Mouse (Mus musculus): ENCODE results near the gene Ccdc137. TPM values are rescaled to one million over a fixed set of nuclear protein-coding genes. Genes with fewer than 3 reads are reported as not detected.

The Ccdc137 gene
- polyA plus RNA-seq, 1 experiment, result 18.9 TPM

GRCm38 (mm10) chr11:120437857-120438385 lies 20.0 kb upstream of the Ccdc137 start:
- Histone ChIP-seq H3K4me3 (ENCODE audit: insufficient read depth, low read length) (peak overlapping the region; percentile 59), H3K4me1 (ENCODE audit: control insufficient read depth, insufficient read depth, low read length) (no peaks in the 10 kb centered on the region; the same call in 1 of the 2 replicates), H3K27ac (ENCODE audit: insufficient read depth, low read length) (no peak overlapping the region)
- TF ChIP-seq POLR2A (IDR thresholded peaks at IDR 0.05; ENCODE audit: low read depth, low read length), result no peak
- no peak for TF ChIP-seq CTCF (IDR thresholded peaks at IDR 0.05; ENCODE audit: borderline replicate concordance, insufficient read depth, low read length)

- no peak within 1 kb of the TSS for H3K4me3 ChIP-seq (ENCODE audit: insufficient read depth, low read length)
- TF ChIP-seq CTCF (IDR thresholded peaks at IDR 0.05; ENCODE audit: borderline replicate concordance, insufficient read depth, low read length) (no peak), POLR2A (IDR thresholded peaks at IDR 0.05; ENCODE audit: low read depth, low read length) (no peak)
- H3K4me1 ChIP-seq (ENCODE audit: control insufficient read depth, insufficient read depth, low read length), result no peaks in the 10 kb centered on the region
- H3K27ac ChIP-seq (ENCODE audit: insufficient read depth, low read length), result no peak within 1 kb of the TSS
These were observed 15.6 kb upstream of the Ccdc137 start, which contains the start of gene Tspan10 for GRCm38 (mm10) chr11:120442344-120442743. Gene Tspan10 (plus strand): TSS chr11:120442644.

GRCm38 (mm10) chr11:120442765-120443280 lies 15.1 kb upstream of the Ccdc137 start:
- no peak overlapping the region for H3K4me3 ChIP-seq (ENCODE audit: insufficient read depth, low read length)
- no peaks in the 10 kb centered on the region for H3K4me1 ChIP-seq (ENCODE audit: control insufficient read depth, insufficient read depth, low read length)
- no peak overlapping the region for H3K27ac ChIP-seq (ENCODE audit: insufficient read depth, low read length)
- TF ChIP-seq CTCF (IDR thresholded peaks at IDR 0.05; ENCODE audit: borderline replicate concordance, insufficient read depth, low read length), result no peak
- TF ChIP-seq POLR2A (IDR thresholded peaks at IDR 0.05; ENCODE audit: low read depth, low read length), result no peak

- Histone ChIP-seq H3K4me3 (ENCODE audit: insufficient read depth, low read length) (no peak overlapping the region), H3K27ac (ENCODE audit: insufficient read depth, low read length) (no peak overlapping the region), H3K4me1 (ENCODE audit: control insufficient read depth, insufficient read depth, low read length) (no peaks in the 10 kb centered on the region)
- TF ChIP-seq CTCF (IDR thresholded peaks at IDR 0.05; ENCODE audit: borderline replicate concordance, insufficient read depth, low read length) (no peak), POLR2A (IDR thresholded peaks at IDR 0.05; ENCODE audit: low read depth, low read length) (no peak)
These were observed 13.8 kb upstream of the Ccdc137 start for GRCm38 (mm10) chr11:120444106-120444505.

- TF ChIP-seq CTCF (IDR thresholded peaks at IDR 0.05; ENCODE audit: borderline replicate concordance, insufficient read depth, low read length) (no peak), POLR2A (IDR thresholded peaks at IDR 0.05; ENCODE audit: low read depth, low read length) (no peak)
- H3K27ac ChIP-seq (ENCODE audit: insufficient read depth, low read length), result no peak overlapping the region
- H3K4me3 ChIP-seq (ENCODE audit: insufficient read depth, low read length), result no peak overlapping the region
- H3K4me1 ChIP-seq (ENCODE audit: control insufficient read depth, insufficient read depth, low read length), result no peaks in the 10 kb centered on the region
These were observed 12.4 kb upstream of the Ccdc137 start for GRCm38 (mm10) chr11:120445475-120445874.

- Histone ChIP-seq H3K4me3 (ENCODE audit: insufficient read depth, low read length) (no peak overlapping the region), H3K4me1 (ENCODE audit: control insufficient read depth, insufficient read depth, low read length) (no peaks in the 10 kb centered on the region), H3K27ac (ENCODE audit: insufficient read depth, low read length) (no peak overlapping the region)
- no peak for TF ChIP-seq POLR2A (IDR thresholded peaks at IDR 0.05; ENCODE audit: low read depth, low read length)
- no peak for TF ChIP-seq CTCF (IDR thresholded peaks at IDR 0.05; ENCODE audit: borderline replicate concordance, insufficient read depth, low read length)
These were observed 10.7 kb upstream of the Ccdc137 start for GRCm38 (mm10) chr11:120447179-120447578.

GRCm38 (mm10) chr11:120452246-120452645 lies 5.7 kb upstream of the Ccdc137 start:
- Histone ChIP-seq H3K4me1 (ENCODE audit: control insufficient read depth, insufficient read depth, low read length) (no peaks in the 10 kb centered on the region), H3K4me3 (ENCODE audit: insufficient read depth, low read length) (no peak overlapping the region), H3K27ac (ENCODE audit: insufficient read depth, low read length) (no peak overlapping the region)
- TF ChIP-seq CTCF (IDR thresholded peaks at IDR 0.05; ENCODE audit: borderline replicate concordance, insufficient read depth, low read length) (no peak), POLR2A (IDR thresholded peaks at IDR 0.05; ENCODE audit: low read depth, low read length) (no peak)

- Histone ChIP-seq H3K27ac (ENCODE audit: insufficient read depth, low read length) (no peak within 1 kb of the TSS), H3K4me1 (ENCODE audit: control insufficient read depth, insufficient read depth, low read length) (no peaks in the 10 kb centered on the region), H3K4me3 (ENCODE audit: insufficient read depth, low read length) (no peak within 1 kb of the TSS)
- no peak for TF ChIP-seq POLR2A (IDR thresholded peaks at IDR 0.05; ENCODE audit: low read depth, low read length)
- TF ChIP-seq CTCF (IDR thresholded peaks at IDR 0.05; ENCODE audit: borderline replicate concordance, insufficient read depth, low read length), result no peak
These were observed 4.6 kb upstream of the Ccdc137 start, which contains the start of gene Pde6g for GRCm38 (mm10) chr11:120453306-120453705. Gene Pde6g (minus strand): TSS chr11:120453500.

GRCm38 (mm10) chr11:120454965-120455364 lies 3.0 kb upstream of the Ccdc137 start:
- Histone ChIP-seq H3K4me3 (ENCODE audit: insufficient read depth, low read length) (no peak overlapping the region), H3K27ac (ENCODE audit: insufficient read depth, low read length) (no peak overlapping the region), H3K4me1 (ENCODE audit: control insufficient read depth, insufficient read depth, low read length) (no peaks in the 10 kb centered on the region)
- TF ChIP-seq POLR2A (IDR thresholded peaks at IDR 0.05; ENCODE audit: low read depth, low read length), result no peak
- no peak for TF ChIP-seq CTCF (IDR thresholded peaks at IDR 0.05; ENCODE audit: borderline replicate concordance, insufficient read depth, low read length)

- Histone ChIP-seq H3K4me3 (ENCODE audit: insufficient read depth, low read length) (no peak overlapping the region), H3K27ac (ENCODE audit: insufficient read depth, low read length) (no peak overlapping the region), H3K4me1 (ENCODE audit: control insufficient read depth, insufficient read depth, low read length) (no peaks in the 10 kb centered on the region)
- TF ChIP-seq CTCF (IDR thresholded peaks at IDR 0.05; ENCODE audit: borderline replicate concordance, insufficient read depth, low read length) (no peak), POLR2A (IDR thresholded peaks at IDR 0.05; ENCODE audit: low read depth, low read length) (no peak)
These were observed 2.5 kb upstream of the Ccdc137 start for GRCm38 (mm10) chr11:120455413-120455812.

All from embryonic fibroblast, embryonic 13.5 days (primary cell).